Mouse (Mus musculus): ENCODE measurements at regions not wholly inside any gene's neighbourhood (a gene's known extent, or its start where the extent isn't known, plus 50 kb on each side); places are given as distances from the start of the nearest gene placed in this dataset.

DNA sequence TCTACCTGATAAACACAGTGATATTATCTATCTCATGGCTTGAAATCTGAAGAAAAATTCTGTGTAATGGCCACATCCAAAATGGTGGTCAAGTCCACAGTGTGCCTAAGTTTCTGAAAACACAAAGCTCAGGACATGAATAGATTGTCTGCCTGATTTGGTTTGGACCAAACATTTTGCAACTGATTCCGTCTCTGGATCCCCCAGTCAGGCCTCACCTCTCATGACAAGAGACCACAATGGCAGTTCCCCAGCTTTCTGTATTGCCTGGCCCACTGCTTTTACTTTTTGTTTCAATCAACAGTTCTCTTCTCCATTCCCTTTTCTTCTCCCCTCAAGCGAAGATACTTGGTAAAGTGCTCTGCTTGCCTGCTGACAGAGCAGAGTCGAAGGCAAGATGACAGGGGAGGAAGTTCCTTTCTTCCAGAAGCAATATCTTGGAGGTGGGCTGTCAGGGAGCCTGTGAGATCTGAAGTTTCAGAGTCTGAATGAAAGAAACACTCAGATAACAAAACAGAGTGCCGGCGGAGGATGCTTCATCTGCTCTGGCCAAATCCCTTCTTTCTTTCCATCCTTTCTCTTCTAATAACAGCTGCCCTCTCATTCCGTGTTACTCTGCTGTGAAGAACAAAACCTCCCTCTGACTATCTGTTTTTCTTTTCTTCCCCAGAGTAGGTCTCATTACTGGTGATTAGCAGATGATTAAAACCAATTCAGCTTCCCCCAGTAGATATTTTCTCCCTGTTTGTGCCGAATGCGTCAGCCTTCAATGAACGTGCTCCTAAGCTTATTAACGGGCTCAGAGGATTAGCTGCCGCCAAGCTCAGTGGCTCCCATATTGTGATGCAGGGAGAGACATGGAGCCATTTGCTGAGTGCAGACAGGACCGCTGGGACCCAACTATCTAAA lies 360.7 kb downstream of the Tmem182 start:
- Histone ChIP-seq H3K4me3 (replicated peaks) (no peak overlapping the region), H3K9ac (no peak overlapping the region), H3K27me3 (replicated peaks) (no peaks in the 10 kb centered on the region), H3K4me1 (no peaks in the 10 kb centered on the region), H3K27ac (no peak overlapping the region), H3K36me3 (no peaks in the 10 kb centered on the region), H3K4me2 (no peak overlapping the region), H3K9me3 (no peaks in the 10 kb centered on the region)
- WGBS: 62% methylated on average over 12 of the region's 12 CpGs
- no peak for ATAC-seq (ENCODE audit: insufficient read depth, low FRiP score, low read depth)

DNA sequence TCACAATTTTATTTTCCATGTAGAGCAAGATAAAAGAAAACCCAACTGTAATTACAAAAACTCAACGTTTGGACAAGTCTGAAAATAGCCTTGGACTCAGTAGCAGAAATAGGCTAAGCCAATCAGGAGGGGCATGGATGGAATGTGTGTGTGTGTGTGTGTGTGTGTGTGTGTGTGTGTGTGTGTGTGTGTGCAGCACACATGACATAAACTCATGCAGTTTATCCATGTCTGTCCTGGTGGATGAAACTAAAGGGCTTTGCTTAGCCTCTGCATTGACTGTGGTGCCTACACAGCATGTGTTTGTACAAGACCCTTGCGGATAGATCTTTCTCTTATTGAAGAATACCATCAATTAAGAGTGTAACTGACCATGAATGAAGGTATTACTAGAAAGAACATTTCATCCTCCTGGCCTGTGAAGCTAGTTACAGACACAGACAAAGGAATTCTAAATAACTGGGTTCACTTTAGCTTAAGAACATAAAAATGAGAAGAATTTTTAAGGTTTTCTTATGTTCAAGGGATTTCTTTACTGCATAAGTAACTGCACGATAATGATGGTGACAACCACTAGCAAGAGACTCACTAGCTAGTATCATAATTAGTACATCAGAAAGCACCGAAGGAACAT lies 361.5 kb downstream of the Tmem182 start:
- Histone ChIP-seq H3K36me3 (no peaks in the 10 kb centered on the region), H3K9me3 (no peaks in the 10 kb centered on the region), H3K27ac (no peak overlapping the region), H3K4me2 (no peak overlapping the region), H3K27me3 (replicated peaks) (no peaks in the 10 kb centered on the region), H3K4me1 (no peaks in the 10 kb centered on the region), H3K9ac (no peak overlapping the region), H3K4me3 (replicated peaks) (no peak overlapping the region)
- ATAC-seq (ENCODE audit: insufficient read depth, low FRiP score, low read depth): no peak
- WGBS: 77% methylated on average over 4 of the region's 4 CpGs

DNA sequence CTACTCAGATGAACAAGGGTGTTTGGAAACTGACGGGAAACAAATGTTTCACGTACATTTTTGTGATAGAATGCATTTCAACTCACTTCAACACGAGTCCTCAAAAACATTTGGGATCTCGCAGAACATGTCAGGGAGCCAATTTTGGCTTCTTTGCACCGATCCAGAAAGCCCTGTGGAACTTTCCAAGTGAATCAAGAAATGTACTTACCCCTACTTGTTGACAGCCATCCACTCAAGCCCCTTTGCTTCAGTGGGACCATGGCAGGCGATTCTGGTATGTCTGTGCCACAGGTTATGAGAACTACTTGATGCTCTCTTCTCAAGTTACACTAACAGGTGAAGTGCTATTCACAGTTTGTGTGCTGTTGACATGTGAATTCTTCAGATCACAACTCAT lies 381.6 kb downstream of the Tmem182 start:
- WGBS: 74% methylated on average over 6 of the region's 6 CpGs
- H3K9ac ChIP-seq: no peak overlapping the region

DNA sequence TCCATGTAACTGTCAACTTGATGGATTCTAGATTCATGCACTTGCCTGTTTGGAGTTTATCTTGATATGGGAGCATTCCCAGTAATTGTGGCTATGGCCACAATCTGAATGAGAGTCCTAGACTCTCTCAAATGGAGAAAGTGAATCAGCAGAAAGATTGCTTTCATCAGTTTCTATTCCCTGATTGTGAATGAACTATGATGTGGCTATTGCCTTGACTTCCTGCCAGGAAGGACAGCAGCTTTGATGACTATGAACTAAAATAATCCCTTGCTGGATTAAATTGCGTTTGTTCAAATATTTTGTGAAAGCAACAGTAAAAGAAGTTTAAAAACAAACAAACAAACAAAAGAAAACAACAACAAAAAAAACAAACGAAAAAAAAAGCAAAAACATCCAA lies 407.5 kb downstream of the Tmem182 start:
- Histone ChIP-seq H3K27ac (no peak overlapping the region), H3K27me3 (replicated peaks) (no peaks in the 10 kb centered on the region), H3K4me3 (replicated peaks) (no peak overlapping the region), H3K9ac (no peak overlapping the region), H3K4me1 (no peaks in the 10 kb centered on the region), H3K9me3 (no peaks in the 10 kb centered on the region), H3K36me3 (no peaks in the 10 kb centered on the region), H3K4me2 (no peak overlapping the region)
- ATAC-seq (ENCODE audit: insufficient read depth, low FRiP score, low read depth): no peak
- 70% methylated on average over 2 of the region's 2 CpGs for WGBS

More for the DNA sequence above, 381.6 kb downstream of the Tmem182 start:
- no peaks in the 10 kb centered on the region for H3K27me3 ChIP-seq (replicated peaks)
- H3K9me3 ChIP-seq: no peaks in the 10 kb centered on the region
- no peaks in the 10 kb centered on the region for H3K36me3 ChIP-seq
- H3K4me3 ChIP-seq (replicated peaks): no peak overlapping the region
- no peak overlapping the region for H3K4me2 ChIP-seq
- H3K4me1 ChIP-seq: no peaks in the 10 kb centered on the region
- ATAC-seq (ENCODE audit: insufficient read depth, low FRiP score, low read depth): no peak
- no peak overlapping the region for H3K27ac ChIP-seq

DNA sequence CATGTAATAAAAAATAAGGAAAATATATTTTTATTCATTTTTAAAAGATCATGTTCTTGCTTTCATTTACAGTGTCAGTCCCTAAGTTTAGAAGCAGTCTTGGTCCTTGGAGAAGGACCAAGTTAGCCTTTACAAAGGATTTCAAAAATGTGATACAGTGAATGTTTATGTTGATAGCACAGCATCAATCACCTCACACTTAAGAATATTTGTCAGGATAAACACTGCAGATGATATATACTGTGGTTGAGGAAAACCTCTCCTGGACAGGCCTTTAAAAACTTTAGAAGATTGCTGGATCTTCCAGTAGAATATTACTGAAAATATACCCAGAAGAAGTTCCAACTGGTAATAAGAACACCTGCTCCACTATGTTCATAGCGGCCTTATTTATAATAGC lies 420.4 kb downstream of the Tmem182 start:
- Histone ChIP-seq H3K9me3 (no peaks in the 10 kb centered on the region), H3K4me3 (replicated peaks) (no peak overlapping the region), H3K4me2 (no peak overlapping the region), H3K27ac (no peak overlapping the region), H3K4me1 (no peaks in the 10 kb centered on the region), H3K9ac (no peak overlapping the region), H3K27me3 (replicated peaks) (no peaks in the 10 kb centered on the region), H3K36me3 (no peaks in the 10 kb centered on the region)
- ATAC-seq (ENCODE audit: insufficient read depth, low FRiP score, low read depth): no peak
- 77% methylated on average over 1 of the region's 1 CpGs for WGBS

DNA sequence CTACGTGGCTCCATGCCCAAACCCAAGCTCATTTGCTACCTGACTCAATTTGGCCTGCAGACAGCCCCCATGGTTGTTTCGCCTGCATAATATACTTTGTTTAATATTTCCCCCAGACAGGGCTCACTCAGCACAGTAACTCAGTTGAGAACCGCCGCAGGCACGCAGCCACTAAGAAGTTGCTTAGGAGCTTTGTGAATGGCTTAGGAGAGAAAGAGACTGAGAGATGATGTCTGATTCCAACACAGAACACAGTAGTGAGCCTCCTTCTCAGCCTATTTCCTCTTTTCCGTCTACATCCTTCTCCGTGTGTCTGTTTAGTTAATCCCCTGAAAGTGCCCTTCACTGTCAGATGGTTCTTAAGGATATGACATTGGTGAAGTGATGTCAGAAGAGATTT lies 429.9 kb downstream of the Tmem182 start:
- H3K36me3 ChIP-seq: no peaks in the 10 kb centered on the region
- 74% methylated on average over 7 of the region's 7 CpGs for WGBS
- no peak overlapping the region for H3K27ac ChIP-seq
- H3K9me3 ChIP-seq: no peaks in the 10 kb centered on the region
- H3K4me3 ChIP-seq (replicated peaks): no peak overlapping the region
- no peak overlapping the region for H3K4me2 ChIP-seq
- no peak overlapping the region for H3K9ac ChIP-seq
- ATAC-seq (ENCODE audit: insufficient read depth, low FRiP score, low read depth): no peak
- H3K27me3 ChIP-seq (replicated peaks): no peaks in the 10 kb centered on the region
- H3K4me1 ChIP-seq: no peaks in the 10 kb centered on the region

DNA sequence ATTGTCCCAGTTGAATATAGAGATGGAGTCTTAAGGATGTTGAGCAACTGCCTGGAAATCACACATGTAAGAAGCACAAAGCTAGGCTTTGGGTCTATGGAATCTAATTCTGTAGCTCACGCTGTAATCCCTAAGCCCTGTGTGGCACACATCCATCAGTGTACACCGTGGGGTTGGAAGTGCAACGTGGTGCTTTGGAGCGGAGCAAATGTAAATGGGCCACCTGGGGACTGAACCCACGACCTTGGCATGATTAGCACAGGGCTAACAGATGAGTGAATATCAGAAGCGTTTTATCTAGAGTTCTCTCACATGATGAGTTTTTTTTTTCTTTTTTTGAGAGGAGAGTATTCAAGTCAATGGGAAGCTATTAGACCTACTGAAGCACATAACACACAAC lies 437.6 kb downstream of the Tmem182 start:
- Histone ChIP-seq H3K4me1 (no peaks in the 10 kb centered on the region), H3K4me3 (replicated peaks) (no peak overlapping the region), H3K27me3 (replicated peaks) (no peaks in the 10 kb centered on the region), H3K4me2 (no peak overlapping the region), H3K27ac (no peak overlapping the region), H3K9me3 (no peaks in the 10 kb centered on the region), H3K9ac (no peak overlapping the region), H3K36me3 (no peaks in the 10 kb centered on the region)
- no peak for ATAC-seq (ENCODE audit: insufficient read depth, low FRiP score, low read depth)
- 83% methylated on average over 6 of the region's 6 CpGs for WGBS

DNA sequence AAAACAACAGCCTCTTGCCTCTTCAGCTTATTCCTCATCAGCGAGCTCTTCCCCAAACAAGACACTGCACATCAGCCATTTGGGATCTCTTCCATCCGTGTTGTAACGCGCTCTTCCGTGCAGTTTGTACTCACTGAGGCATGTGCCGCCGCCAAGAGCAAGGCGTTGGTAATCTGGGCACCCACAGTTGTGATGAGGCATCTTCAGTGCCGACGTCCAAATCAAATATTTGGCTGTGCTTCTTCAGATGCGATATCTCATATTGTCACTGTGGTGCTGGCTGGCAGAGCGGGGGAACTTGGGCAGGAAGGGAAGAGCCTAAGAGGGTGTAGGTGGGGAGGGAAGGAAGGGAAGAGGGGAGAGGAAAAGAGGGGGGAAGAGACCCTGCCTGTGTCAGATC lies 439.2 kb downstream of the Tmem182 start:
- no peak overlapping the region for H3K4me3 ChIP-seq (replicated peaks)
- no peak overlapping the region for H3K4me2 ChIP-seq
- no peak overlapping the region for H3K27ac ChIP-seq
- no peaks in the 10 kb centered on the region for H3K9me3 ChIP-seq
- H3K36me3 ChIP-seq: no peaks in the 10 kb centered on the region
- ATAC-seq (ENCODE audit: insufficient read depth, low FRiP score, low read depth): no peak
- no peaks in the 10 kb centered on the region for H3K4me1 ChIP-seq
- no peaks in the 10 kb centered on the region for H3K27me3 ChIP-seq (replicated peaks)
- H3K9ac ChIP-seq: no peak overlapping the region
- WGBS: 93% methylated on average over 12 of the region's 12 CpGs

DNA sequence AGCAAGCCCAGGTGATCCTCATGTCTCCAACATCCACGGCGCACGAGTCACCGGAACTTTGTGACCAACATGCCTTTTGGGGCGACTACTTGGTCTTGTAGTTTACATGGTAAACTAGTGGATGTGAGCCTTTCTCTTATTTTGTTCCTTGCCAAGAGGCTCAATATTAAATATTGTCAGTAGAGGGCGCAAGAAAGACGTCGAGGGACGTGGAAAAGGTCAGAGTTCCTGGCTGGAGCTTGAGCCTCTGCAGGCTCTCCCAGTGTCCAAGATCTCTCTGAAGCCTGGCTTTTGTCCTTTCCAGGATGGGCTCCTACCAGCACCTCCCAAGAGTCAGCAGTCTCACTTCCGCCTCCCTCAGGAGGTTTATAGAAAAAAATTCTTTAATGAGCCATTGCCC lies 458.8 kb downstream of the Tmem182 start:
- no peak overlapping the region for H3K27ac ChIP-seq
- no peak for ATAC-seq (ENCODE audit: insufficient read depth, low FRiP score, low read depth)
- H3K9ac ChIP-seq: no peak overlapping the region
- H3K4me2 ChIP-seq: no peak overlapping the region
- no peaks in the 10 kb centered on the region for H3K9me3 ChIP-seq
- H3K4me3 ChIP-seq (replicated peaks): no peak overlapping the region
- H3K27me3 ChIP-seq (replicated peaks): no peaks in the 10 kb centered on the region
- H3K4me1 ChIP-seq: no peaks in the 10 kb centered on the region
- H3K36me3 ChIP-seq: no peaks in the 10 kb centered on the region
- 36% methylated on average over 10 of the region's 10 CpGs for WGBS

DNA sequence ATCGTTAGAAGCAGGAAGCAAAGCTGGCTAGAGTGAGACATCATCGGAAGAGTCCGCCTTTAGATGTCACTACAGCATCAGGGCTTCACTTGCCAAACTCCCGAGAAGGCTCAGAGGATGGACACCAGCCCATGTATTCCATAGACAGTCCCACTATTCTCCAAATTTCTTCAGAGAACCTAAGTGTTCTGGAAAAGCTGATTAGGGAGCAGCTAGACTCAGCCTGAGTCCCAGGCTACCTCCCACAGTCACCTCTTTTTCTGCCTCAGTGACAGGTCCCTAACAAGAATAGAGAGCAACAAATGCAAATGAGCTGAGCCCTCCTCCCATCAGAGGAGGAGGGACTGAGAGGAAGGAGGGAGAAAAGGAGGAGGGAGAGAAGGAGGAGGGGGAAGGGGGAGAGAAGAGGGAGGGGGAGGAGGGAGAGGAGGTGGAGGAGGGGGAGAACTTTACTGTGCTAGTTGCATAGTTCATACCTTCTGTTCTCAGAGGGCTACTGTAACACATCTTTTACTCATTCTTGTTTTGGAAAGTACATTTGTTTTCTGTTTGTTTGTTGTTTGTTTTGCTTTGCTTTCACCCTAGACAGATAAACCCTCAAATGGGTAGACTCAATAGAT lies 465.8 kb downstream of the Tmem182 start:
- Histone ChIP-seq H3K36me3 (no peaks in the 10 kb centered on the region), H3K27ac (no peak overlapping the region), H3K4me3 (replicated peaks) (no peak overlapping the region), H3K9me3 (no peaks in the 10 kb centered on the region), H3K9ac (no peak overlapping the region), H3K4me2 (no peak overlapping the region), H3K27me3 (replicated peaks) (no peaks in the 10 kb centered on the region), H3K4me1 (no peaks in the 10 kb centered on the region)
- no peak for ATAC-seq (ENCODE audit: insufficient read depth, low FRiP score, low read depth)
- 32% methylated on average over 4 of the region's 4 CpGs for WGBS

DNA sequence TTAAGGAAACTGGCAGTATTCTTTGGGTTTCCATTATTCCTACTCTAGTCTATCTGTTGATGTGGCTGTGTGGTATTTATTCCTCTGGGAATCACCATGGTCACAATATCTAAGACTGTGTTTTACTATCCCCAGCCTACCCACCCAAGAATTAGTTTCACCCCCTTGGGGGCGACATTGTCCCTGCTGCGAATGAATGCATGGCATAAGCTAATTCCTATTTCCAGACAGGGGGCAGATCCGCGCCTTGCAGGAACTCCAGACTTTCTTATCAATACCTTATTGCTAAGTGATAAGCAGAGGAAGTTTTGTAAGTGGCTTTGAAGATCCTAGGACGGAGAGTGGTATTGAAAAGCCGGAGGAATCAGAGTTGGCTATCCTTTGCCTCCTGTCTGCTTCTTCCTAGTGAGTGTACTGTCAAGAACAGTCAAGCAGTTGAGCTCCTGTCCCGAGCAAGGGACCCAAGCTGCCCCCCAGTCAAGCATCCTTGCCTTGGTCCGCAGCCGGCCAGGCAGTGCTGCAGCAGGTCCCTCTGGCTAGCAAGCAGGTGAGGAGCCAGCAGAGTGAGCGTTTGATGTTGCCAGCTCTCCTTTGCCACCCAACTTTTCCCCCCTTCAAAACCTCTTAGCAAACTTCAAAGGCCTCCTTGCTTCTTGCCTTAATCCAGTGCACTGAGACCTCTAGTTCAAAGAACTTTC lies 469.3 kb downstream of the Tmem182 start:
- 13% methylated on average over 10 of the region's 10 CpGs for WGBS
- ATAC-seq (ENCODE audit: insufficient read depth, low FRiP score, low read depth): no peak
- Histone ChIP-seq H3K27me3 (replicated peaks) (no peaks in the 10 kb centered on the region), H3K4me3 (replicated peaks) (no peak overlapping the region), H3K4me1 (no peaks in the 10 kb centered on the region), H3K36me3 (no peaks in the 10 kb centered on the region), H3K4me2 (peak overlapping the region; percentile 23; the same call in 1 of the 2 replicates), H3K9ac (no peak overlapping the region), H3K9me3 (no peaks in the 10 kb centered on the region), H3K27ac (no peak overlapping the region)

DNA sequence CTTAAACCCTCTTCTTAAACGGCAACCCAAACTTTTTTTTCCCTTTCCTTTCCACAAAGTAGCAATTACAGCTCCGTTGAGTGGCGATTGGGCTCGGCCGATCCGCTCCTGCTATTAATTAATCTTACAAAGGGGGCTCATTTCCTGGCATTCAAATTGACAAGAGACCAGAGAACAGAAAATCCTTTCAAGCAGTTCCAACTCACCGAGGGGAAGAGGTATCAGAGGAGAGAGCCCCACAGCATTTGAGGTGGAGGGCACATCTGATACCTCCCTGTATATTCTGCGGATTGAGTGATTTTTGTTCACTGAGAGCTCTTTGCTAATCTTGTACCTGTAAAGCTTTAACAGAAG lies 469.8 kb downstream of the Tmem182 start:
- no peak for ATAC-seq (ENCODE audit: insufficient read depth, low FRiP score, low read depth)
- Histone ChIP-seq H3K27ac (no peak overlapping the region), H3K9me3 (no peaks in the 10 kb centered on the region), H3K4me1 (no peaks in the 10 kb centered on the region), H3K4me3 (replicated peaks) (no peak overlapping the region), H3K36me3 (no peaks in the 10 kb centered on the region), H3K27me3 (replicated peaks) (no peaks in the 10 kb centered on the region), H3K9ac (no peak overlapping the region), H3K4me2 (peak overlapping the region; percentile 23; the same call in 1 of the 2 replicates)
- WGBS: 10% methylated on average over 8 of the region's 8 CpGs
